Mouse (Mus musculus) embryonic fibroblast, embryonic 13.5 days (primary cell): Measurements from ENCODE around the gene Hectd4. TPM values are rescaled to one million over a fixed set of nuclear protein-coding genes. Genes with fewer than 3 reads are reported as not detected.
"Not testable (repeated sequence)": the region's sequence is repeated elsewhere in the genome, so short reads cannot be mapped to it uniquely, and the experiment has no call there.

Experiments
- H3K27ac ChIP-seq: 2 replicates; pipeline ENCODE4 v1.5.1; 2012; ENCODE audit warnings: low read length, control low read depth, inconsistent platforms; ENCODE audit not compliant: insufficient read depth
- H3K4me1 ChIP-seq: 2 replicates; pipeline ENCODE4 v1.6.1; 2011; ENCODE audit warnings: low read length; ENCODE audit not compliant: control insufficient read depth, insufficient read depth
- H3K4me3 ChIP-seq: 2 replicates; pipeline ENCODE4 v1.5.1; 2011; ENCODE audit warnings: mild to moderate bottlenecking, control low read depth, low read length; ENCODE audit not compliant: insufficient read depth
- CTCF ChIP-seq: IDR thresholded peaks from 2 replicates; pipeline ENCODE4 v1.5.1; 2011; ENCODE audit warnings: mild to moderate bottlenecking, control low read depth, low read length, moderate library complexity, borderline replicate concordance; ENCODE audit not compliant: insufficient read depth
- POLR2A ChIP-seq: IDR thresholded peaks from 2 replicates; pipeline ENCODE4 v1.6.1; 2011; ENCODE audit warnings: low read depth, mild to moderate bottlenecking, control low read depth, low read length, moderate library complexity
- polyA plus RNA-seq: library from polyadenylated mRNA; stranded (reverse); fragments of >200 nt; gene quantifications from 2 replicates; pipeline ENCODE4 v1.2.4, GENCODE M21; 2011; ENCODE audit warnings: low read depth; ENCODE audit not compliant: missing spikeins, insufficient read length

The Hectd4 gene
- polyA plus RNA-seq, 1 experiment = 17.2 TPM

DNA sequence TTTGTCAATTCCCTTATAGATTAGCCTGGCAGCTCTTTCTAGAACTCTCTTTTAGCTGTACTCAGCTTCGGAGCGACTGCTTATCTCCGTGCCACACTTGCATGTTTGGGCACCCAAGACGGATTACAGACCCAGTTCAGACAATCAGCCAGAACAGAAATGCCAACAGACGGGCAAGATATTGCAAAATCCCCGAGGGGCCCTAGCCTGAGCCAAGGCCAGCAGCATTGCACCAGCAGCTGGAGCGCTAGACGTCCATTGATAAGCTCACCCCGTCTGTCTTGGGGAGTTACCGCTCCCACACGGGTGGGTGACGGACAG is 3.9 kb upstream of the Hectd4 start:
- no peak for TF ChIP-seq POLR2A
- TF ChIP-seq CTCF = no peak
- H3K4me3 ChIP-seq = no peak overlapping the region
- H3K4me1 ChIP-seq = peaks cover 4% of the 10 kb centered on the region; the same call in 1 of the 2 replicates
- H3K27ac ChIP-seq = no peak overlapping the region

DNA sequence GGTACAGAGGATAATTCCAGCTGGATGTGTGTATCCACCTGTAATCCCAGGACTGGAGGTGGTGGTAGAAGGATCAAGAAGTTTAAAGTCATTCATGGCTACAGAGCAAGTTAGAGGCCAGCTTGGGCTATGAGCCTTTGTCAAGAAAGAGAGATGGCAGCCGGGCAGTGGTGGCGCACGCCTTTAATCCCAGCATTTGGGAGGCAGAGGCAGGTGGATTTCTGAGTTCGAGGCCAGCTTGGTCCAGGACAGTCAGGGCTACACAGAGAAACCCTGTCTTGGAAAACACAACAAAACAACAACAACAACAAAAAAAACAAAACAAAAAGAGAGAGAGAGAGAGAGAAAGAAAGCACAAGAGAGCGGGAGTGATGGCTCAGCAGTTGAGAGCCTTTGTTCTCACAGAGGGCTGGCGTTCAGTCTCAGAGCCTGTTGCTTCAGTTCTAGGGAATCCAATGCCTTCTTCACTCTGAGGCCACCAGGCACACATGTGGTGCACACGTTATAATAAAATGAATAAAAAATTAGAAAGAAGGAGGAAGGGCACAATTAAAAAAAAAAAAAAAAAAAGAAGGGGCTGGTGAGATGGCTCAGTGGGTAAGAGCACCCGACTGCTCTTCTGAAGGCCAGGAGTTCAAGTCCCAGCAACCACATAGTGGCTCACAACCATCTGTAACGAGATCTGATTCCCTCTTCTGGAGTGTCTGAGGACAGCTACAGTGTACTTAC is 3.3 kb upstream of the Hectd4 start:
- not testable (repeated sequence) for H3K4me3 ChIP-seq, H3K27ac ChIP-seq, H3K4me1 ChIP-seq

DNA sequence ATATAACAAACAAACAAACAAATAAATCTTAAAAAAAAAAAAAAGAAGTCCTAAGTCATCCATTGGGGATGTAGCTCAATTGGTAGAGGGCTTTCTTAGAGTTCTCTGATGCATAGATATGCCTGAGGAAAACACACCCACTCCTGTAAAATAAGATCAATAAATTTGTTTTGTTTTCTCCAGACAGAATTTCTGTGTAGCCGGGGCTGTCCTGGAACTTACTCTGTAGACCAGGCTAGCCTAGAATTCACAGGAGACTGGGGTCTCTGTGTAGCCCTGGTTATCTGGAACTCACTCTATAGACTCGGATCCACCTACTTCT is 2.7 kb upstream of the Hectd4 start:
- TF ChIP-seq CTCF (no peak), POLR2A (no peak)
- no peak overlapping the region for H3K4me3 ChIP-seq
- H3K4me1 ChIP-seq = peaks cover 4% of the 10 kb centered on the region; the same call in 1 of the 2 replicates
- no peak overlapping the region for H3K27ac ChIP-seq

DNA sequence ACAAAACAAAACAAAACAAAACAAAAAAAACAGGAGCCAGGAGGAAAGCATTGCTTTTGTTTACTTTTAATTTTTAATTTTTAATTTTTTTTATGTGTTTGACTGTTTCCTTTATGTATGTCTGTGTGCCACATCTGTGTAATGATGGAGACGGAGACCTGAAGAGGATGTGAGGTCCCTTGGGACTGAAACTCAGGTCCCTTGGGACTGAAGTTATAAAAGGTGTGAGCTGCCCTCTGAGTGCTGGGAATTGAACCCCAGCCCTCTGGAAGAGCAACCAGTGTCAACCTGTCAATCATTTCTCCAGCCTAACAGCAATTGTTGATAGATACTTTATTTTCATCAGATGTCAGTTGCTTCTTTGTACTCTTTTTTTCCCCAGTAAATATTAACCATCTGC is 829 bp upstream of the Hectd4 start:
- TF ChIP-seq CTCF = no peak
- TF ChIP-seq POLR2A = no peak
- H3K27ac ChIP-seq = no peak overlapping the region
- H3K4me3 ChIP-seq = no peak overlapping the region
- H3K4me1 ChIP-seq = peaks cover 4% of the 10 kb centered on the region; the same call in 1 of the 2 replicates

DNA sequence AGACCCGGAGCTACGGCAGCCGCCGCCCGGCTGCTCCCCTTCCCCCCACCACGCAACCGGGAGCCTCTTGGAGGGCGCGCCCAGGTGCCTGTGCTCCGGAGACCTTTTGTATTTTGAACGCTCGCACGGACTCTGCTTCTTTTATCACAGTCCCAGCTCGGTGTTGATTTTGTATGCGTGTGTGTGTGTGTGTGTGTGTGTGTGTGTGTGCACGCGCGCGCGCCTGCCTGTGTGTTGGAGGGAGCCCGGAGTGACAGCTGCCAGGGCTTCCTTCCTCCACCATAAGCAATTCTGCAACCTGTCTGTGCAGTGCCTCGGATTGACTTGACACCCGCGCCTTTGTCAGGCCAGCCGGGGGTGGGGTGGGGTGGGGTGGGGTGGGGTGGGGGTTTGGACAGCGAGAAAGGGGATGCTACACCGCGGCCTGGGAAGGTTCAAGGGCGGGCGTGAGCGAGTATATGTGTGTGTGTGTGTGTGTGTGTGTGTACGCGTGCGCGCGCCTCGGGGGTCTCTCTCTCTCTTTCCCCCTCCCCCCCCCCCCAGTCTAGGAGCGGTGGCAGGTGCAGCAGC is 798 bp downstream of the Hectd4 start:
- TF ChIP-seq POLR2A (no peak), CTCF (no peak)
- Histone ChIP-seq H3K27ac (no peak overlapping the region), H3K4me1 (peaks cover 4% of the 10 kb centered on the region; the same call in 1 of the 2 replicates), H3K4me3 (peak overlapping the region; percentile 87)

DNA sequence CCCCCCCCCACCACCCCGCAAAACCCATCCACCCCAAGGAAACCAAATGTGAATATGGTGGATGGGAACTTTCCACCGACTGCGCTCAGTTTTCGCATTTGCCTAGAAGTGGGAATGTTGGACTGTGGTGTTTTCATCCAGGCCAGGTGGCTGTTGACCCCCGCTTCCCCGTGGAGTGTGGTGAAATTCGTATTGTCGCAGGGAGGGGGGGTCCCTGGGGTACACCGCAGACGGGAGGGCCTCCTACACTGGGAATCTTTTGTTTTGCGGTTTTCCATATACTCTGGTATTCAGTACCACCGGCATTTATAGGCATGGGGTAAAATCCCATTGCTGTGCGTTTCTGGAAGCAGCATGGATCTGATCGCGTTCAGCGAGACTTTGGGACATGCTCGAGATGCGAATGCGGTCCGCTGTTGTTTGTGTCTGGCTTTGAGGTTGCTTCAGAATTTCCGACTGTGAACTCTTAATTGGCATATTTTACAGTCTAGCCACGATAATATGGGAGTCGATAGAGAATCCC is 1.4 kb downstream of the Hectd4 start:
- Histone ChIP-seq H3K4me1 (peaks cover 4% of the 10 kb centered on the region; the same call in 1 of the 2 replicates), H3K27ac (no peak overlapping the region)
- no peak for TF ChIP-seq POLR2A
- TF ChIP-seq CTCF = no peak

DNA sequence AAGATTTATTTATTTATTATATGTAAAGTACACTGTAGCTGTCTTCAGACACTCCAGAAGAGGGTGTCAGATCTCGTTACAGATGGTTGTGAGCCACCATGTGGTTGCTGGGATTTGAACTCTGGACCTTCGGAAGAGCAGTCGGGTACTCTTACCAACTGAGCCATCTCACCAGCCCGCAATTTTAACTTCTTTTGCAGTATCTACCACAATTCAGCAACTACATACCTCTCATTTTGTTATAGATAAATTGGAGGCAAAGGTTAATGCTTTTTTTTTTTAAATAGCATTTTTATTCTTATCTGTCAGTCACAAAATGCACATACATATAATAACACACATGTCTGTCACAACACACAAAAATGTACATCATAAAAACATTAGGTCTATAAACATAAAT is 4.0 kb downstream of the Hectd4 start:
- H3K4me1 ChIP-seq, H3K4me3 ChIP-seq, H3K27ac ChIP-seq: not testable (repeated sequence)

More for the DNA sequence above, 1.4 kb downstream of the Hectd4 start:
- H3K4me3 ChIP-seq = peak overlapping the region; percentile 41

DNA sequence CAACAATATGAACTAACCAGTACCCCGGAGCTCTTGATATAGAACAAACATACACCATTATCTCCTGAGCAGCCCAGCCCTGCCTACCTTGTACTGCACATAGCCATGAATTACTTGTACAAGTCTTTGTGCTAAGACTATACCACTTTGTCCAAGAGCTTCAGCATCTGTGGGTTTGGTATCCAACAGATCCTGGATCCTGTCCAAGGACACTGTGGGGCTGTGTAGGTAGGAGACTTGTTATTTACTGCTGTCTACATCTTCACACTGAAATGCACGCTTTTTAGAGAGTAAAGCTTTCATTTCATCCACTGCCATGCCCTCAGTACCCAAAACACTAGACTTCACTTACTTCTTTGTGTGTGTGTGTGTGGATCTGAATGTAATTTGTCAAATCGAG is 4.8 kb downstream of the Hectd4 start:
- Histone ChIP-seq H3K27ac (no peak overlapping the region), H3K4me1 (no peaks in the 10 kb centered on the region), H3K4me3 (no peak overlapping the region)
- TF ChIP-seq CTCF (no peak), POLR2A (no peak)

DNA sequence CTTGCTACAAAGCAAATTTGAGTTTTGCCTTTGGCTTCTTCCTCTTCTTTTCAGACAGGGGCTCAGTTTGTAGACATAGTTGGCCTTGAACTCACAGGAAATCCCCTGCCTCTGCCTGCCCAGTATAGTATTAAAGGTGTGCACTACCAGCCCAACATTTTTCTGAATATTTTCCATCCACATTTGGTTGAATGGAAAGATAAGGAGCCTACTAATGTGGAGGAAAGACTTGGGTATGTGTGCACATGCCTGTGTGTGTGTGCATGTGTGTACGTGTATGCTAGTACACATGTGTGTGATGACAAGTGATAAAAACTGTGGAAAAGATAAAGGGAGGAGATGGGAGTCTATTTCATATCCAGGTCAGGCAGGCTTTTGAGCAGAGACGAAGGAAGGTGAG is 5.8 kb downstream of the Hectd4 start:
- H3K27ac ChIP-seq = no peak overlapping the region
- TF ChIP-seq CTCF (no peak), POLR2A (no peak)
- no peak overlapping the region for H3K4me3 ChIP-seq
- no peaks in the 10 kb centered on the region for H3K4me1 ChIP-seq

DNA sequence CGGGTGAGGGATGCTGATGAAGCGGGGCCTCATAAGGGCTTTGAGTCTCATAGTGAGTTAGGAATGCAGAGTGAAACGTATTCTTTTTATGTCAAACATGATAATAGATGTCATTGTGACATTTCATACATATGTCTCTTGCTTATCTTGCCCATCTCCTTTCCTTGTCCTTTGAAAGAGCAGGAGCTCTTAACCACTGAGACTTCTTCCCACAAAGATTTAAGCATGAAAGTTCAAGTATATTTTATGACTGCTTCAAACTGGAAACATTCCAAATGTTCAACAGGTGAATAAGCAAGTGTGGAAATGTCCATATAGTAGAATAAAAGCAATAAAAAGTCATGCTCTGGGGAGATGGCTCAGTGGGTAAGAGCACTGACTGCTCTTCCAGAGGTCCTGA is 6.4 kb downstream of the Hectd4 start:
- H3K4me1 ChIP-seq = no peaks in the 10 kb centered on the region
- no peak overlapping the region for H3K4me3 ChIP-seq
- no peak for TF ChIP-seq POLR2A
- TF ChIP-seq CTCF = no peak
- no peak overlapping the region for H3K27ac ChIP-seq

DNA sequence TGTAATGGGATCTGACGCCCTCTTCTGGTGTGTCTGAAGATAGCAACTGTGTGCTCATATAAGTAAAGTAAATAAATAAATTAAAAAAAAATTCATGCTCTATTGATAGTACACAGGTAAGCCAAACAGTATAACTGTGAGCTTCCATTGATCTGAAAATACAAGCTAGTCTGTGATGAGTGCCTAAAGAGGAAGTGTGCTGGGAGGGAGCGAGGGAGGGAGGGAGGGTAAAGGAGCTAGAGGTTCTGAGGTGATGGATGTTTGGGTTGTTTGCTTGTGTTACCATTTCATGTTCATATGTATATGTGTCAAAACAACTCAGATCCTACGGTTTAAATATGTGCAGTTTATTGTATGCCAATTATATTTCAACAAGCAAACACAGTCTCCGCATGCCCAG is 6.8 kb downstream of the Hectd4 start:
- TF ChIP-seq POLR2A = no peak
- no peak for TF ChIP-seq CTCF
- Histone ChIP-seq H3K4me3 (no peak overlapping the region), H3K4me1 (no peaks in the 10 kb centered on the region), H3K27ac (no peak overlapping the region)

DNA sequence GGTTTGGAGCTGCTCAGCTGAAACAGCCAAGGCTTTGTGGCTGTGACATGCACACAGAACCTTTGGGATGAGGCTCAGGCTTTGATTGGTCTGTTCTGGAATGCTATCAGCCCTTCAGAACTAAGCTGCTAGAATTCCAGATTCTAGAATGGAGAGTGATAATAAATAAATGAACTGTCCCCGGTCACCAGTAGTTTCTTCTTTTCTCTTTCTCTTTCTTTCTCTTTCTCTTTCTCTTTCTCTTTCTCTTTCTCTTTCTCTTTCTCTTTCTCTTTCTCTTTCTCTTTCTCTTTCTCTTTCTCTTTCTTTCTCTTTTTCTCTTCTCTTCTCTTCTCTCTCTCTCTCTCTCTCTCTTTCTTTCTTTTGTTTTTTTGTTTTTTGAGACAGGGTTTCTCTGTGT is 7.3 kb downstream of the Hectd4 start:
- not testable (repeated sequence) for H3K4me1 ChIP-seq, H3K27ac ChIP-seq, H3K4me3 ChIP-seq
